Mouse (Mus musculus) adrenal gland, adult 18-20 months (tissue): Measurements from ENCODE around the gene Reep1. TPM values are rescaled to one million over a fixed set of nuclear protein-coding genes. Genes with fewer than 3 reads are reported as not detected.

Experiments
- DNase-seq, 2 experiments: peaks; one replicate each; pipeline ENCODE4 v3.0.0; 2021 to 2022; ENCODE audit warnings: low spot score in 2 of 2
- total RNA-seq, 2 experiments: library from RNA; stranded (reverse); gene quantifications; 1 replicate in 1 of 2; 2 replicates in 1 of 2; pipeline ENCODE4 v1.2.3; 2021

Reep1 gene
- total RNA-seq, 2 experiments from 2014 or later, result 4.1 to 4.4 TPM

DNA sequence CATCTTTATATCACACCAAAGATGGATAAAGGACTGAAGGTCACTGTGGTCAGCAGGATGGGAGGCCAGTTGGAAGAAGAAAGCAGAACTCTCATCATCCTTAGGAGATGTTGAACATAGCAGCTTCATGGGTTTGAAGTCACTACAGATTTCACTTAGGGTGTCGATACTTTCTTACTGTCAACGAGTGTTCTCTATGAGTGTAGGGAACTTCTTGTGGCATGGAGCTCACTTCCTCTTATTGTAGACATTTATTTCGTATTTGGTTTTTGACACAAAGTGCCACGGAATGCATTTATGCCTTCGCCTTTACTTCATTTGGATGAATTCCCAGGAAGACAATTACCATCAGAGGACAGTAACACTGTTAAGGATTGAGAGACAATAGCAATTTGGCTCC lies 28.7 kb downstream of the Reep1 start:
- DNase-seq, result no peak

DNA sequence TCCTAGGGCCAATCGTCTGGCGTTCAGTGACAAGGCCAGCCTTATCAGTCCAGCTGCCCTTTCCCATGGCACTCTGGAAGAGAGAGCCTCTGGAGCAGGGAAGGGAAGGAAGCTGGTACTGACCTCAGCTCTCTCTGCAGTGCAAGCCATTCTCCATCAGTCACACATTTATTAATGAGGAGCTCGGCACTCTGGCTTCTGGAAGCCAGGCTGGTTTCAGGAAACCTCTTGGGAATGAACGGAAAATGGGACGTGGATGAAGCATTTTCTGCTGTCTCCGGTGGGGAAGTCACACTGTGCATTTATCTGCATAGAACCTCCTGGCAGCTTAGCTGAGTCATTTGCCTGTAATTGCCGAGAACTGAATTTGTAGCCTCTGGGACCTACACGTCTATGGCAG lies 29.8 kb downstream of the Reep1 start:
- peak in 1 of 2 experiments; percentile 10 for DNase-seq

DNA sequence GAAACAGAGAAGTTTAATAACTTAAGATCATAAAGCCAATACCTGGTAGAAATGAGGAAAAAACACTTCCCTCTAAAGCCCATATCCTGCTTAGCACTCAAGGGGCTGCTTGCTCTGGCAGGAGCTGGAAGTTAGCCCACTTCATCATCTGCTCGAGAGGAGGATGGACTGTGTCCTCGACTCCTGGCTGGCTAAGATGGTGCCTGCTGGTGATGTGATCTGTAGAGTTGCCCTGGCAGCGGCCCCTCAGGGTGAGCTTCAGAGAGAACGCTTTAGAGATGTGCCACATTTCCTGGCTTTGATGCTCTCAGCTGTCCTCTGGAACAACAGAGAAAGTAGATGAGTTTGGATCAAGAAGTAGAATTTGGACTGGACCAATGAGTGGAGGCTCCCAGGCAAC lies 31.2 kb downstream of the Reep1 start:
- DNase-seq, result no peak

DNA sequence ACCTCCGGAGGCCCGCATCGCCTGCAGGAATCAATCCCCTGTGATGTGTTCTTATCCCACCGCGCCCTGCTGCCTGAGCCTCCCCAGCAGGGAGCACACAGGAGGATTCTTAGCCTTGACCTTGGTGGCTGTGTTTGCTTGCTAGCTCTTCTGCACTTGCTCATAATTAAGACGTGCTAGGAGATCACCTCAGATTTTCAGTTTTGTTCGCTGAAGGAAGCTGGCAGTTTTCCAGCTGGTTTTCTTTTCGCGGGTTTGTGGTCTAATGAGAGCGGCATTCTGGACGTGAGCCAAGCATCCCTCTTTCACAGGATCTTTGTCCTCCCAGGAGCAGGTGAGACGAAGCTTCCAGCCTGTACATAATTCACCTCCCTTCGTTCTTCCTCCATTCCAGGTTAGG lies 33.6 kb downstream of the Reep1 start:
- no peak for DNase-seq

- no peak for DNase-seq
Observed at GRCm38 (mm10) chr6:71741998-71742636, 34.8 kb downstream of the Reep1 start.

- DNase-seq, result no peak
Observed at GRCm38 (mm10) chr6:71744934-71745333, 37.6 kb downstream of the Reep1 start.

DNA sequence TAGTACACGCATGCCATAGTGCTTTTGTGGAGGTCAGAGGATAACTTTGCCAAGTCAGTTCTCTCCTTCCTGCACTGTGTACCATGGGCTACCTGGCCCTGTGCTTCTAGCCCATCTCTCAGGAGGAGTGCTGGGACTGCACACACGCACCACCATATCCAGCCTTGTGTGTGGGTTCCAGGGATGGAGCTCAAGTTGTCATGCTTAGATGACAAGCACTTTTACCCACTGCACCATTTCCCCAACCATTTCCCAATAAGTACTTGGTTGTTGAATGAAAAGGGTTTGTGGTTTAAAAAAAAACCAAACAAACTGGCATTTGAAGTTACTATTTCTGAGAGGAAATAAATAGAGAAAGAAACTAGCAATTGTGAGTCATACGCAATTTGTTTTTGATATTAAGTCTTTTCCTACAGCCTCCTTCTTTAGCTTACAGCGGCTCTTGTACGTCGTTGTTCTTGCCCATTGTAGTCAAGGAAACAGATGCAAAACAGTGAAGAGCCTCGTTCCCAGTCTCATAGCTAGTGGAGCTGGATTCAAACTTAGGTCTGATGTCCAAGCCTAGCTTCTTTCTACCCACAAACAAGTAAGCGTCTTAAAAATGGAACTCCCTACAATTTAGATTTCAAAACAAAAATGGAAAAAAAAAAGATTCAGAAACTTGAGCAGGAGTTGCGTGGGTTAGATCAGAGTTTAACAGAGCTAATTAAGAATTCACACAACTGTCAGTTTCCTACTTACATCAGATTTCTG lies 38.3 kb downstream of the Reep1 start:
- DNase-seq, result no peak

DNA sequence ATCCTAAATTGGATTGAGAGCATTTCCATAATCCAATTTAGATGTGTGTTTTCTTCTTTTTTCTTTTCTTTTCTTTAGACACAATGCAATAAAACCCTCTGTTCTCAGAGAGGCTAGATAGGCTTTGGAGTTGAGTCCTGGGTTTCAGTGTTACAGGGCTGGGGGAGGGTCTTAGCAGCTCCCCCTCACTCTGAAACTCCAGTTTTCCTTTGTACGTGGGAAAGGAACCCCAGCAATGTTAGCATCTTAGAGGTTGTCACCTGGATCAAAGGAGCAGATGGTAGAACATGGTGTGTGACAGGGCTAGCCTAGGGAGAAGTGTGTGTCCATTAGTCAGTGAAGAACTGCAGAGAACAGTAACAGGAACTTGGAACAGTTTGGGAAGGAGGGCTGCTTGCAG lies 38.9 kb downstream of the Reep1 start:
- DNase-seq, result no peak

- DNase-seq, result no peak
Observed at GRCm38 (mm10) chr6:71746846-71747245, 39.5 kb downstream of the Reep1 start.

- no peak for DNase-seq
Observed at GRCm38 (mm10) chr6:71751602-71752001, 44.2 kb downstream of the Reep1 start.

DNA sequence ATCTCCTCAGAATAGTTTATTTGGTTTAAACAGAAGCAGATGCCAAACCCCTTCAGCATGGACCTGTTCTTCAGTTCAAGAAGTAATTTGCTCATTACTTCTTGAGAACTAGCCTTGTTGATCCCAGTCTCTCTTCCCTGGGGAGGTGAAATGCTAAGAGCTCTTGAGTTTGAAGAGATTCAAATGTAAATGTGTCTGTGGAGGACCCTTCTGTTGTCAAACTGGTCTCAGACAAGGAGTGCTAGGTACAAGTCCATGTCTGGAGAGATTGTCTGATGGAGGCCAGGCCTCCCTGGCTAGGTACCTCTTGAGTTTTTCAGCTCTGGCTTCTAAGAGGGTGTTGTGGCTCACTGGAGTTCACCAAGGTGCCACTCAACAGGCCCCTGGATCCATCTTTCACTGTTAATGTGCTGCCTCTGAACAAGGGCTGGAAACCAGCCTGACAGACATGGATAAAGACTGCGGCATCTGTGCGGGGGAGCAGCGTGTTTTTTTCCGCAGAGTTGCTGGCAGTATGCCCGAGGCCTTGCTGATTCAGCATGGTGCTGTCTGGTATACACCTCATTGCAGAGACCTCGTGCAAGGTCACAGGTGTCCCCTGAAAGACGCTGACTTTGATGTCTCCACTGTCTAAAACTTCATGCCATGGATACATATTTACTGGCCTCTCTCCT lies 45.6 kb downstream of the Reep1 start:
- DNase-seq, result no peak

- DNase-seq, result no peak
Observed at GRCm38 (mm10) chr6:71757039-71757894, 49.9 kb downstream of the Reep1 start.

DNA sequence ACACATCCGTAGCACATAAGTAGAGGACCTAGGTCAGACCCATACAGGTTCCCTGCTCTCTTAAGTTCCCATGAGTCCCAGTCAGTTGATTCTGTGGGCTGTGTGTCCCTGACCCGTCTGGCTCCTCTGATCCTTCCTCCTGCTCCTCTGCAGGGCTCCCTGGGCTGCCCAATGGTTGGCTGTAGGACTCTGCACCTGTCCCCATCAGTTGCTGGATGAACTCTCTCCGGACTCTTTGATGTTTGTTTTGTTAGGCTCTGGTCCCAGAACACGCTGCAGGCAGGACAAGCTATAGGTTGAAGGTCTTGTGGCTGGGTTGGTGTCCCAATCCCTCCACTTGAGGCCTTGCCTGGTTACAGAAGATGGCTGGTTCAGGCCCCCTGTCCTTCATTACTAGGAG lies 51.4 kb downstream of the Reep1 start:
- no peak for DNase-seq

DNA sequence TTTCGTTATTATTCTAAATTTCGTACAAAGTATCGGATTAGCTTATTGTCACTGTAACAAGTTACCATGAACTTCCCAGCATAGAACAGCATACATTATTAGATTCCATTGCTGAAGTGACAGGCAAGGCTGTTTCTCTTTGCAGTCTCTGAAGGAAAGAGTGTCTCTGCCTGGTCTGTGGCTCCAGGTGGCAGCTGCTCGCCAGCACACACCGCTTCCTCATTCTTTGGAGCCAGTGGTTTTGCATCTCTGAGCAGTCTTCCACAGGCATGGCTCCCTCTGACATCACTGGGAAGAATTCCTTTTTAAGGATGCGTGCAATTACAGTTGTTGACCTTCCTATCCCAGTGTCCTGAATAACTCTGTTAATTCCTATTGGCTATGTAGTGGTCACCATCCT lies 52.7 kb downstream of the Reep1 start:
- no peak for DNase-seq

DNA sequence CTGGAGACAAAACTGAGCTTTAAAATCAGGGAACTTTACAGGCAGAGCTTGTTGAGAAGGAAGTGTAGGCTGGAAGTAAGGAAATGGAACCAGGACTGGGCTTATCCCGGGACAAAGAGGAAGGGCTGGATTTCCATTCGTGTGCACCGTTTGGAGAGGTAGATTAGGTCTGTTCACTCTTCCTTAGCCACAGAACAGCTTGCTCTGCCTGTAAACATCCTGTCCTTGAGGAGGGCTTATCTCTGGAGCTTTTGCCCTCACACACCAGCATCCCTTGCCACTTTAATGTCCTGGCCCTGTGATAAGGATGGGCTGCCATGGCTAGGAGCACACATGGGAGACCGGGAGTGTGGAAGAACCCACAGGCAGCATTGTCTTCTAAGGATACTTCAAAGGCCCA lies 60.4 kb downstream of the Reep1 start:
- no peak for DNase-seq

GRCm38 (mm10) chr6:71769901-71770690 lies 62.7 kb downstream of the Reep1 start:
- DNase-seq, result no peak

- DNase-seq, result no peak
Observed at GRCm38 (mm10) chr6:71770856-71771255, 63.5 kb downstream of the Reep1 start.

DNA sequence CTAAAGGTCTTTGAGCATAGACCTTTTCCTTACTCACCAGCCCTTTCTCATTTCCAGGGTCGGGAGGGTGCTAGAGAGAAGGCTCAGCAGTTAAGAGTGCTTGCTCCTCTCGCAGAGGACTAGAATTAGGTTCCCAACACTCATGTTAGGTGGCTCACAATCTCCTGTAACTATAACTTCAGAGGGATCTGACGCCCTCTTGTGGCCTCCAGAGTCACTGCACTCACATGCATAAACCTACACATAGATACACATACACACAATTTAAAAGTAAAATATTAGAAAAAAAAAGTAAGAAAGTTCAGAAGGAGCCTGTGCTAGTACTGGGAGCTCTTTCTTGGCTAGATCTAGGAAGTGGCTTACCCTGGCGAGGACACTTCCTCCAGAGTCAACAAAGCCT lies 63.9 kb downstream of the Reep1 start:
- no peak for DNase-seq

- DNase-seq, result no peak
Observed at GRCm38 (mm10) chr6:71772156-71772555, 64.8 kb downstream of the Reep1 start.

DNA sequence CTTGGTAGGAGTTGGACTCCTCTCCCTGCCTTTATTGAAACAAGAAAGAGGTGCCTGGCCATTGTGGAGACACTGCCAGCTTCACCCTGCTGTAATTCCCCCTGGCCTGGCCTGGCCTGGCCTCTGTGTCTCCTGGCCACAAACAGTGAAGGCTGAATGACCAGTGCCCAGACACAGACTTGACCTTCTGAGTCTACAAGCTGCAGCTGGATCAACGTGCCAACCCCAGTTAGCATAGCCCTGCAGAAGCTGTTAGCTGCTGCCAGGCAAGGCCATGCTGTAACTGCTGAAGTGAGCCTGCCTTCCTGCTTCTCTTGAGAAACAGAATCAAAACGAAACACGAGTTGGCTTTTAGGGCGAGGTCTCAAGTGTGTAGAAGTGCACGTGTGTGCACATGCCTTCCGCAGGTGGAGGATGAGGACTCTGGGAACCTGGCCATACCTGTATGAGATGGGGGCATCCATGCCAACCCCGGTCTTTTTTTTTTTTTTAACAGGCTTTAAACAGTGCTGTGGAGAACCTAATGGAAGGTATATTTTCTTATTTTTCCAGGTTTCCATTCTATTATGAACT lies 65.4 kb downstream of the Reep1 start:
- DNase-seq, result peak in 1 of 2 experiments; percentile 26
